Mouse (Mus musculus): ENCODE results near the gene Arsg.

DNA sequence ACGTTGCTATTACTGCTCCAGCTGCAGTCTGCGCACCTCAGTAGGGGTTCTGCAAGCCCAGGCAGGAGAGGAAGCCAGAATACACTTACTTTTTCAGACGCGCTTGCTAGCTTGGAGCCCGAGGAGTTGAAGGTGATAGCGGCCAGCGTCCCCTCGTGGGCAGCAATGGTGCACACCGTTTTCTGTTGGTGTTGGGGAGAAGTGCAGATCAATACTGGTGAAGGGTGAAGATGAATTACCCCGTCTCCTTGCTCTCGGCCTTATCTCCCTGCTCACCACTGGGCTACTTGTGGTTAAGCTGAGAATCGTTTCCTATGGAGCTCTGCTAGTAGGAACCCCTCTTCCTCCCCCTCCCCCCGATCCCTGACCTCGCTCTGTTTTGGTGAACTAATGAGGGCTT lies 110.8 kb downstream of the Arsg start:
- TF ChIP-seq CTCF (IDR thresholded peaks at IDR 0.05; ENCODE audit: control insufficient read depth, insufficient read depth, insufficient read length) (no peak), USF1 (IDR thresholded peaks at IDR 0.05; ENCODE audit: low read depth) (no peak), MAX (IDR thresholded peaks at IDR 0.05) (no peak)
